Mouse (Mus musculus) olfactory bulb, adult 2 months (tissue): ENCODE measurements at regions not wholly inside any gene's neighbourhood (a gene's known extent, or its start where the extent isn't known, plus 50 kb on each side); places are given as distances from the start of the nearest gene placed in this dataset.

Source experiments
- CTCF ChIP-seq: fragments of 200-500 bp; IDR thresholded peaks from 2 replicates; pipeline ENCODE4 v1.5.1; 2012; ENCODE audit warnings: low read depth, mild to moderate bottlenecking, low read length, moderate library complexity; ENCODE audit not compliant: insufficient read depth
- POLR2A ChIP-seq: fragments of 200-500 bp; IDR thresholded peaks from 2 replicates; pipeline ENCODE4 v1.6.1; 2012; ENCODE audit warnings: mild to moderate bottlenecking, low read depth, low read length, moderate library complexity; ENCODE audit not compliant: insufficient read depth

GRCm38 (mm10) chr3:149086704-149087103, 96.3 kb upstream of the Adgrl2 start:
- TF ChIP-seq CTCF = no peak
- TF ChIP-seq POLR2A = no peak
